Mouse (Mus musculus): ENCODE results near the gene Mrap2. TPM values are rescaled to one million over a fixed set of nuclear protein-coding genes. Genes with fewer than 3 reads are reported as not detected.

Mrap2 gene
- polyA plus RNA-seq, 1 experiment from 2014 or later: not detected

GRCm38 (mm10) chr9:87197277-87197676, 53.2 kb downstream of the Mrap2 start:
- no peaks in the 10 kb centered on the region for H3K9me3 ChIP-seq (ENCODE audit: control insufficient read depth, low read length)

DNA sequence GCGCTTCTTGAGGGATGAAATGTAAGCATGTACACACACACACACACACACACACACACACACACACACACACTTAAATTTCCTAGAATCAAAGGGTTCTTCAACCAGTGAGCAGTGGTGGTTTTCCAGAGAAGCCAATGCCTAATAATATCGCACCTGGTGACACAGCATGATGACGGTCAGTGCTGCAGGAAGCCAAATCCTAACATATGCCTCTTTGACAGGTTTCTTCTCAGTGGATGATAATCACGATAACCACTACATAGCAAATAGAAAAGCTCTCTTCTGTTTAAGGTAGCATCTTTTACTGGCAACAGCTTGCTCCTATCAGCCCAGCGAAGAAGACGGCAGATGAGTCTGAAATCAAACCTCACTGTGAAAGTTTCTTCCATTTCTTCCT, 53.9 kb downstream of the Mrap2 start:
- Histone ChIP-seq H3K27ac (ENCODE audit: low read depth, low read length) (no peak overlapping the region), H3K36me3 (ENCODE audit: control insufficient read depth, insufficient read depth, low read length) (peaks cover 4% of the 10 kb centered on the region; the same call in 1 of the 2 replicates), H3K4me3 (ENCODE audit: low read depth, low read length) (no peak overlapping the region), H3K4me2 (no peak overlapping the region), H3K4me1 (replicated peaks; ENCODE audit: control insufficient read depth, insufficient read depth, low read length) (no peaks in the 10 kb centered on the region), H3K9ac (ENCODE audit: low read depth, low read length) (no peak overlapping the region), H3K27me3 (replicated peaks; ENCODE audit: control insufficient read depth, insufficient read depth, low read length) (no peaks in the 10 kb centered on the region), H3K9me3 (ENCODE audit: control insufficient read depth, low read length) (no peaks in the 10 kb centered on the region)
- ATAC-seq (replicated peaks; ENCODE audit: low FRiP score) (no peak), DNase-seq (ENCODE audit: low spot score) (no peak)
- 84% methylated on average over 6 of the region's 6 CpGs for WGBS

More at GRCm38 (mm10) chr9:87197277-87197676, 53.2 kb downstream of the Mrap2 start:
- Histone ChIP-seq H3K27me3 (replicated peaks; ENCODE audit: control insufficient read depth, insufficient read depth, low read length) (no peaks in the 10 kb centered on the region), H3K36me3 (ENCODE audit: control insufficient read depth, insufficient read depth, low read length) (peaks cover 8% of the 10 kb centered on the region), H3K4me2 (no peak overlapping the region), H3K27ac (ENCODE audit: low read depth, low read length) (no peak overlapping the region), H3K9ac (ENCODE audit: low read depth, low read length) (no peak overlapping the region), H3K4me3 (ENCODE audit: low read depth, low read length) (no peak overlapping the region), H3K4me1 (replicated peaks; ENCODE audit: control insufficient read depth, insufficient read depth, low read length) (no peaks in the 10 kb centered on the region)
- ATAC-seq (replicated peaks; ENCODE audit: low FRiP score) (no peak), DNase-seq (ENCODE audit: low spot score) (no peak)
- WGBS: 88% methylated on average over 3 of the region's 3 CpGs

- Histone ChIP-seq H3K4me3 (ENCODE audit: low read depth, low read length) (no peak overlapping the region), H3K9ac (ENCODE audit: low read depth, low read length) (no peak overlapping the region), H3K4me1 (replicated peaks; ENCODE audit: control insufficient read depth, insufficient read depth, low read length) (no peaks in the 10 kb centered on the region), H3K9me3 (ENCODE audit: control insufficient read depth, low read length) (no peaks in the 10 kb centered on the region), H3K27ac (ENCODE audit: low read depth, low read length) (no peak overlapping the region), H3K36me3 (ENCODE audit: control insufficient read depth, insufficient read depth, low read length) (peaks cover 8% of the 10 kb centered on the region; the same call in 1 of the 2 replicates), H3K27me3 (replicated peaks; ENCODE audit: control insufficient read depth, insufficient read depth, low read length) (no peaks in the 10 kb centered on the region), H3K4me2 (no peak overlapping the region)
- ATAC-seq (replicated peaks; ENCODE audit: low FRiP score) (no peak), DNase-seq (ENCODE audit: low spot score) (no peak)
- WGBS: 90% methylated on average over 5 of the region's 5 CpGs
These were observed 56.3 kb downstream of the Mrap2 start for GRCm38 (mm10) chr9:87200426-87200825.

DNA sequence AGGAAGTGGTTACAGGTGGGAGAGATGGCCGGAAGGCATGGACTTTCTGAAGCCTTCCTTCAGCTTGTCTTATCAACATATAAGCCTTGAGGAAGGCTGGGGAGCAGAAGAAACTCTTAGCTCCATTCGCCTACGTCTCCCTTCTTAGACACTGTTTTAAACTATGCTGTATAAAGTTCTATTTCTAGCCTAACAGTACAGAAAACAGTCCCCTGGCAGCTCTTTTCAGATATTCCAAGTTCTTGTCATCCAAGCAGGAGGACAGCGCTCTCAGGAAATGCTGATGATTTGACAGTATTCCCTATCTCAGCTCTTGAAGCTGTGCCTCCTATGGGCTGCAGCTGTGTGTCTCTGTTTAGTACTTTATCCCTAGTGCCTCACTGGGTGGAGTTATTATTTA, 56.8 kb downstream of the Mrap2 start:
- no peaks in the 10 kb centered on the region for H3K4me1 ChIP-seq (replicated peaks; ENCODE audit: control insufficient read depth, insufficient read depth, low read length)
- no peak overlapping the region for H3K9ac ChIP-seq (ENCODE audit: low read depth, low read length)
- WGBS: 89% methylated on average over 4 of the region's 4 CpGs
- DNase-seq (ENCODE audit: low spot score) (no peak), ATAC-seq (replicated peaks; ENCODE audit: low FRiP score) (no peak)
- H3K36me3 ChIP-seq (ENCODE audit: control insufficient read depth, insufficient read depth, low read length): peaks cover 8% of the 10 kb centered on the region; the same call in 1 of the 2 replicates
- no peaks in the 10 kb centered on the region for H3K9me3 ChIP-seq (ENCODE audit: control insufficient read depth, low read length)
- no peak overlapping the region for H3K27ac ChIP-seq (ENCODE audit: low read depth, low read length)
- no peak overlapping the region for H3K4me3 ChIP-seq (ENCODE audit: low read depth, low read length)
- no peak overlapping the region for H3K4me2 ChIP-seq
- H3K27me3 ChIP-seq (replicated peaks; ENCODE audit: control insufficient read depth, insufficient read depth, low read length): no peaks in the 10 kb centered on the region

DNA sequence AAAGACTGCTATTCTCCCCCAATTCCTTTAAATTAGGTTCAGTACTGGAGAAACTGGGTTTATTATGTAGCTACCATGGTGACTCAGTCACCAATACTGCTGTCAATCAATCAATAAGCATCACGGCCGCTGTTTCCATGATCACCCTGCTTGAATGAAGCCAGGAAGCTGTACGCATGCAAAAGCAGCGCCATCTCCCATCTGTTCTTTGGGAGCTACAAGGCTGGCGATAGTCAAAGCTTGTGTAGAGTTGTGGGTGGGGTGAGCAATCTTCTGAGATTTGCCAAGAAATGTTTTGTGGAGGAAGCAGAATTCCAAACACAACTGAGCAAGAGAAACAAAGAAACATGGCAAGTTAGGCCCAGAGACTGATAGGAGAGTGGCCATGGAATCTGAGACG, 58.3 kb downstream of the Mrap2 start:
- Histone ChIP-seq H3K9ac (ENCODE audit: low read depth, low read length) (no peak overlapping the region), H3K27me3 (replicated peaks; ENCODE audit: control insufficient read depth, insufficient read depth, low read length) (no peaks in the 10 kb centered on the region), H3K36me3 (ENCODE audit: control insufficient read depth, insufficient read depth, low read length) (peaks cover 8% of the 10 kb centered on the region; the same call in 1 of the 2 replicates), H3K4me1 (replicated peaks; ENCODE audit: control insufficient read depth, insufficient read depth, low read length) (no peaks in the 10 kb centered on the region), H3K27ac (ENCODE audit: low read depth, low read length) (no peak overlapping the region), H3K4me2 (no peak overlapping the region), H3K4me3 (ENCODE audit: low read depth, low read length) (no peak overlapping the region), H3K9me3 (ENCODE audit: control insufficient read depth, low read length) (no peaks in the 10 kb centered on the region)
- DNase-seq (ENCODE audit: low spot score) (no peak), ATAC-seq (replicated peaks; ENCODE audit: low FRiP score) (no peak)
- WGBS: 92% methylated on average over 6 of the region's 6 CpGs

- peaks cover 3% of the 10 kb centered on the region; the same call in 1 of the 2 replicates for H3K36me3 ChIP-seq (ENCODE audit: control insufficient read depth, insufficient read depth, low read length)
- DNase-seq (ENCODE audit: low spot score) (no peak), ATAC-seq (replicated peaks; ENCODE audit: low FRiP score) (no peak)
These were observed 66.8 kb downstream of the Mrap2 start for GRCm38 (mm10) chr9:87210830-87211339.

GRCm38 (mm10) chr9:87213204-87213603, 69.1 kb downstream of the Mrap2 start:
- H3K9me3 ChIP-seq (ENCODE audit: control insufficient read depth, low read length): no peaks in the 10 kb centered on the region
- no peaks in the 10 kb centered on the region for H3K4me1 ChIP-seq (replicated peaks; ENCODE audit: control insufficient read depth, insufficient read depth, low read length)
- no peak overlapping the region for H3K4me3 ChIP-seq (ENCODE audit: low read depth, low read length)
- H3K4me2 ChIP-seq: no peak overlapping the region
- peaks cover 5% of the 10 kb centered on the region; the same call in 1 of the 2 replicates for H3K36me3 ChIP-seq (ENCODE audit: control insufficient read depth, insufficient read depth, low read length)
- no peak overlapping the region for H3K9ac ChIP-seq (ENCODE audit: low read depth, low read length)
- ATAC-seq (replicated peaks; ENCODE audit: low FRiP score) (no peak), DNase-seq (ENCODE audit: low spot score) (no peak)
- H3K27ac ChIP-seq (ENCODE audit: low read depth, low read length): no peak overlapping the region
- no peaks in the 10 kb centered on the region for H3K27me3 ChIP-seq (replicated peaks; ENCODE audit: control insufficient read depth, insufficient read depth, low read length)
- WGBS: 64% methylated on average over 4 of the region's 4 CpGs

More at GRCm38 (mm10) chr9:87210830-87211339, 66.8 kb downstream of the Mrap2 start:
- Histone ChIP-seq H3K4me1 (replicated peaks; ENCODE audit: control insufficient read depth, insufficient read depth, low read length) (no peaks in the 10 kb centered on the region), H3K27ac (ENCODE audit: low read depth, low read length) (no peak overlapping the region), H3K4me2 (no peak overlapping the region), H3K27me3 (replicated peaks; ENCODE audit: control insufficient read depth, insufficient read depth, low read length) (no peaks in the 10 kb centered on the region), H3K9ac (ENCODE audit: low read depth, low read length) (no peak overlapping the region), H3K9me3 (ENCODE audit: control insufficient read depth, low read length) (no peaks in the 10 kb centered on the region), H3K4me3 (ENCODE audit: low read depth, low read length) (no peak overlapping the region)
- 92% methylated on average over 9 of the region's 9 CpGs for WGBS

Other genes with a start within 250 kb of the Mrap2 start
- not detected in 2 replicates for gene Ripply2, start 128.8 kb upstream of the Mrap2 start, polyA plus RNA-seq (2014; fragmentation: Nextera tagmentation; extraction: Ambion mirVana)
- gene Cyb5r4, start 122.3 kb upstream of the Mrap2 start, polyA plus RNA-seq (2014; fragmentation: Nextera tagmentation; extraction: Ambion mirVana): 63.2 and 72.0 TPM in 2 replicates
- 5.6 and 5.8 TPM in 2 replicates for gene Cep162, start 111.2 kb downstream of the Mrap2 start, polyA plus RNA-seq (2014; fragmentation: Nextera tagmentation; extraction: Ambion mirVana)